In the genomic region with DNA sequence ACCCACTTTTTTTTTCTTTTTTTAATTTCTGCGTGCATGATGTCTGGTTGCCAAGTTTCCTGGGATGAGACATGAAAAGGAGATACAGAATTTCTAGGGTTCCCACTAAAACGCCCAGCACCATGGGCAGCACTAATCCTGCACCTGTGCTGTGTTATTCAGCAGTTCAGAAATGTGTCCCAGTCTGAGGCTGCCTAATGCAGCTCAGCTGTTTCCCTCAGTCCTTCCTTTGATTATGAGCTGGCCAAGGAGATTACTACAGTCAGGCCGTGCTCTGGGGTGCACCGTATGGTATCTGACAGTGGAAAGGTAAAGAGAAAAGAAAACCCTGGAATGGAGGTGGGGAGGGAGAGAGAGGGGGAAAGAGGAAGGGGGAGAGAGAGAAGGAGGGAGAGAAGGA, we compare ENCODE assay signal across 29 mouse cellular contexts.
DNase-seq lines count a peak whose midpoint lies in the region; ATAC-seq and TF ChIP-seq lines count a peak whose summit lies in the region.
"Had no signal": no experiment of that assay in that cellular context is flagged by ENCODE, and none has a peak within 500 bp of the region (broad histone marks: within the 10 kb centered on the region; RNA-seq: fewer than 3 reads in every experiment).

No protein-coding gene starts in this region.

- no peak overlapping the region for H3K4me2 ChIP-seq in kidney, embryonic 14.5 days (replicated peaks; ENCODE audit: low read depth, low read length)
- H3K4me2 ChIP-seq in embryonic facial prominence, embryonic 14.5 days (ENCODE audit: low read depth, low read length) = no peak overlapping the region
- no peak overlapping the region for H3K4me2 ChIP-seq in limb, embryonic 14.5 days (replicated peaks; ENCODE audit: low read depth, low read length, severe bottlenecking)
- H3K4me2 ChIP-seq: heart, embryonic 13.5 days; hindbrain, embryonic 14.5 days; lung, embryonic 14.5 days; neural tube, embryonic 12.5 days had no signal

- DNase-seq in kidney, postnatal 14 days = no peak
- peak; percentile 6 for DNase-seq in brain, adult 2 months (ENCODE audit: low read depth, low spot score)
- peak; percentile 76 for DNase-seq in embryonic facial prominence, embryonic 14.5 days (ENCODE audit: low spot score)
- peak; percentile 49 for DNase-seq in limb, embryonic 14.5 days (ENCODE audit: low spot score)
- no peak for DNase-seq in urinary bladder, adult 18-20 months (ENCODE audit: low spot score in 2 of 2)
- DNase-seq in lung, postnatal 4 days = no peak
- DNase-seq: adrenal gland, adult 8-10 months; cerebellum, adult 2 months; cerebellum, postnatal 25 days; heart, postnatal 10 days; kidney, adult 9 months; kidney, postnatal 25 days; liver; right cerebral cortex, adult 18-20 months; spleen, adult 18-20 months; thymus, adult 18-20 months; thymus, postnatal 25 days had no signal

- no peak overlapping the region for H3K9ac ChIP-seq in kidney, embryonic 14.5 days (ENCODE audit: low read depth, low read length)
- no peak overlapping the region for H3K9ac ChIP-seq in embryonic facial prominence, embryonic 14.5 days (ENCODE audit: low read depth, low read length)
- no peak overlapping the region for H3K9ac ChIP-seq in limb, embryonic 14.5 days (ENCODE audit: low read depth, low read length, severe bottlenecking)
- H3K9ac ChIP-seq: heart, embryonic 13.5 days; hindbrain, embryonic 14.5 days; liver, embryonic 14.5 days; lung, embryonic 14.5 days; neural tube, embryonic 12.5 days had no signal

- no peak overlapping the region for H3K27ac ChIP-seq in kidney, embryonic 14.5 days (ENCODE audit: low read depth, low read length)
- no peak overlapping the region for H3K27ac ChIP-seq in embryonic facial prominence, embryonic 14.5 days (replicated peaks; ENCODE audit: low read depth, low read length)
- no peak overlapping the region for H3K27ac ChIP-seq in limb, embryonic 14.5 days (replicated peaks; ENCODE audit: low read depth, low read length)
- H3K27ac ChIP-seq: heart, embryonic 13.5 days; hindbrain, embryonic 14.5 days; liver, embryonic 14.5 days; neural tube, embryonic 12.5 days had no signal

- no peaks in the 10 kb centered on the region for H3K9me3 ChIP-seq in kidney, embryonic 14.5 days (ENCODE audit: control insufficient read depth, low read length)
- no peaks in the 10 kb centered on the region for H3K9me3 ChIP-seq in embryonic facial prominence, embryonic 14.5 days (ENCODE audit: control insufficient read depth, low read length)
- no peaks in the 10 kb centered on the region for H3K9me3 ChIP-seq in limb, embryonic 14.5 days (ENCODE audit: control insufficient read depth, low read length)
- H3K9me3 ChIP-seq: G1E; heart, embryonic 13.5 days; megakaryocyte, embryonic 14.5 days; neural tube, embryonic 12.5 days had no signal

- ATAC-seq in kidney, embryonic 14.5 days (ENCODE audit: low FRiP score, low TSS enrichment) = peak; percentile 49; the same call in 1 of the 2 replicates
- peak; percentile 89 for ATAC-seq in embryonic facial prominence, embryonic 14.5 days (ENCODE audit: low read depth)
- ATAC-seq in limb, embryonic 14.5 days (ENCODE audit: low FRiP score, low read depth) = peak; percentile 82
- no peak for ATAC-seq in megakaryocyte, adult 5-6 weeks (ENCODE audit: poor library complexity, severe bottlenecking)
- ATAC-seq: forebrain, embryonic 14.5 days; intestine, postnatal 0 days; midbrain, embryonic 16.5 days had no signal

- no peaks in the 10 kb centered on the region; the same call in 1 of the 2 replicates for H3K4me1 ChIP-seq in kidney, embryonic 14.5 days (ENCODE audit: control insufficient read depth, insufficient read depth, low read length)
- H3K4me1 ChIP-seq in embryonic facial prominence, embryonic 14.5 days (ENCODE audit: control insufficient read depth, insufficient read depth, low read length) = no peaks in the 10 kb centered on the region
- H3K4me1 ChIP-seq in limb, embryonic 14.5 days (ENCODE audit: control insufficient read depth, insufficient read depth, low read length) = 0 out of 2 replicates have a peak, but pooled peaks cover 6% of the 10 kb centered on the region
- H3K4me1 ChIP-seq: megakaryocyte, embryonic 14.5 days had no signal

- WGBS in kidney, embryonic 14.5 days = 58% methylated on average over 4 of the region's 4 CpGs
- WGBS in embryonic facial prominence, embryonic 14.5 days = 21% methylated on average over 4 of the region's 4 CpGs
- WGBS in limb, embryonic 14.5 days = 20% methylated on average over 4 of the region's 4 CpGs

- no peaks in the 10 kb centered on the region for H3K27me3 ChIP-seq in kidney, embryonic 14.5 days (ENCODE audit: control insufficient read depth, insufficient read depth, low read length)
- no peaks in the 10 kb centered on the region for H3K27me3 ChIP-seq in embryonic facial prominence, embryonic 14.5 days (replicated peaks; ENCODE audit: control insufficient read depth, insufficient read depth, low read length)
- H3K27me3 ChIP-seq in limb, embryonic 14.5 days (ENCODE audit: control insufficient read depth, insufficient read depth, low read length) = no peaks in the 10 kb centered on the region
- H3K27me3 ChIP-seq: heart, embryonic 13.5 days; megakaryocyte, embryonic 14.5 days; neural tube, embryonic 12.5 days had no signal

- no peak for TF ChIP-seq POLR2A in limb, embryonic 14.5 days (IDR thresholded peaks at IDR 0.05; ENCODE audit: borderline replicate concordance, extremely low read depth, insufficient read depth, insufficient read length)

- no peaks in the 10 kb centered on the region for H3K36me3 ChIP-seq in kidney, embryonic 14.5 days (ENCODE audit: control insufficient read depth, insufficient read depth, low read length)
- no peaks in the 10 kb centered on the region for H3K36me3 ChIP-seq in embryonic facial prominence, embryonic 14.5 days (ENCODE audit: control insufficient read depth, insufficient read depth, low read length)
- no peaks in the 10 kb centered on the region for H3K36me3 ChIP-seq in limb, embryonic 14.5 days (ENCODE audit: control insufficient read depth, insufficient read depth, low read length)
- H3K36me3 ChIP-seq: G1E; heart, embryonic 13.5 days; neural tube, embryonic 12.5 days had no signal

- no peak overlapping the region for H3K4me3 ChIP-seq in kidney, embryonic 14.5 days (ENCODE audit: low read length)
- H3K4me3 ChIP-seq in embryonic facial prominence, embryonic 14.5 days (ENCODE audit: low read depth, low read length) = no peak overlapping the region
- no peak overlapping the region for H3K4me3 ChIP-seq in limb, embryonic 14.5 days (replicated peaks; ENCODE audit: low read length)
- H3K4me3 ChIP-seq: heart, embryonic 13.5 days; megakaryocyte, embryonic 14.5 days; neural tube, embryonic 12.5 days had no signal

Comparison
In these comparisons a context has a peak if more than half of its experiments do, and no peak if none do; other contexts are left out.
1. DNase-seq: peak in brain, adult 2 months (single experiment), embryonic facial prominence, embryonic 14.5 days (single experiment) and limb, embryonic 14.5 days (single experiment); none in kidney, postnatal 14 days (single experiment), urinary bladder, adult 18-20 months (0 of 2) and lung, postnatal 4 days (0 of 2).